Mouse (Mus musculus): ENCODE measurements around the gene Sart3. TPM values are rescaled to one million over a fixed set of nuclear protein-coding genes. Genes with fewer than 3 reads are reported as not detected.
A peak's percentile ranks its signal among the peaks of the same experiment; 100 is the strongest.

The Sart3 gene
- polyA plus RNA-seq, 1 experiment: 44.1 TPM

- peak; percentile 83 to 91 for DNase-seq (ENCODE audit: extremely low spot score in 1 of 2, low spot score in 1 of 2)
These were observed 822 bp downstream of the Sart3 start for GRCm38 (mm10) chr5:113771213-113772162.

DNA sequence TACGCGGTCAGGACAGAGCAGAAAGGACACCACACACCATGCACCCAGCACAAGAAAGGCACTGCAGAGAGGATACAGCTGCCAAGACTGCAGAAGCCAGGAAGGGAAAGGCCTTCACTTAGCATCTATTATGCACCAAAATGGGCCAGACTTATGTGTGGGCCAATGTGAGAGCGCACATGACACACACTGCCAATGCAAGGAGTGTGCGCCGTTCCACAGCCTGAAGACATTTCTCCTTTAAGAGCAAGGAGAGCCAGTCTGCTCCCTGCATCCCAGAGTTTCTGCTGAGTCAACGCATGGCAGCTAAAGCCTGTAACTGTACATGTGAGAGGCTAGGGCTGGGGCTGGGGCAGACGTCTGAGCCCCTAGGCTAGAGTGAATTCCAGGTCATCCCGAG lies 3.5 kb downstream of the Sart3 start:
- peak in 1 of 2 experiments; percentile 49 for DNase-seq (ENCODE audit: extremely low spot score in 1 of 2, low spot score in 1 of 2)

GRCm38 (mm10) chr5:113765641-113766526 lies 6.4 kb downstream of the Sart3 start:
- DNase-seq (ENCODE audit: extremely low spot score in 1 of 2, low spot score in 1 of 2): peak in 1 of 2 experiments; percentile 33

DNA sequence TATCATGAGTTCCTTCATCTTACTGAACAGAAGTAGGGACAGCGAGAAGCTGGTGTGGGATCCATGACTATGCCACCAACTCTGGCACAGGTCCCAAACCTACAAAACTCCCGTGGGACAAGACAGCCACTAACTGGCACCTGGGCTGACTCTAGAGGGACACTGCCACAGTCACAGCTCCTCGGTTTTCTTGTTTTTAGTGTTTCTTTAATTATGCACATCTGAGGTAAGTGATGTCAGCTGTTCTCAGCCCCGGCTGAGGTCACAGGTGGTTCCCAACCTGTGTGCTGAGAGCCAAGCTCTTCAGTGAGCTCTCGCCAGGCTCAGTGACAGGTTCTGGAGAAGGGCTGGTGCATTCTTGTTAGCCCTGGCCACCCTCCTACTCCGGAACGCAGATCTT lies 7.9 kb downstream of the Sart3 start:
- no peak for DNase-seq (ENCODE audit: extremely low spot score in 1 of 2, low spot score in 1 of 2)

- DNase-seq (ENCODE audit: extremely low spot score in 1 of 2, low spot score in 1 of 2): no peak
These were observed 10.7 kb downstream of the Sart3 start for GRCm38 (mm10) chr5:113761585-113761984.

DNA sequence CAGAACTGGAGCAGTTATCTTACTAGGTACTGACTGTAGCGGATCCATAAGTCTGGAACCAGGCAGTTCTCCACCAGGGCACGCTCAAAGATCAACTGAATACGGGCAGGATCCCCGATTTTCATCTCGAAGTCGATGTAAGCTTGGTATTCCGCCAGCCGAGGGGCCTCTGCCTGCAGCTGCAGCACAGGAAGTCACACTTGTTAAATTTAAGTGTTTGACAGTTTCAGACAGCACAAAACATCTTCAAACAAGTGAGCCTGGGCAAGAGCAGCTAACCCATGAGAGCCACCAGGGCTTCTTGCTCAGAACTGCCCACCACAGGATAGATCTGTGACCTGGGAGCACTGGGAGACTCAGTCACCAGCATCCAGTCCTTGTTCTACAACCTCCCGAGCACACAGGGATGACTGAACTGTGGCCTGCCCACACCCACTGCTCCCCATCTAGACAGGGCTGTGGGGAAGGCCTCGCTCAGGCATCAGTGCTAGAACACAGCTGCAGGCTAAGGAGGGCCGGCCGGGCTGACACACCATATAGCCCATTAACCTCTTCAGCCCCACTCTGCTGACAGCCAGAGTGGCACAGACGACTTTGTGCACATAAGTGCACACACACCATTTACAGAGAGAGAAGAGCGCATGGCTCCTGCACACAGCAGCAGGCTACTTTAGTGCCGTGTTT lies 16.8 kb downstream of the Sart3 start:
- DNase-seq (ENCODE audit: extremely low spot score in 1 of 2, low spot score in 1 of 2): no peak

GRCm38 (mm10) chr5:113751521-113752157 lies 20.7 kb downstream of the Sart3 start:
- no peak for DNase-seq (ENCODE audit: extremely low spot score in 1 of 2, low spot score in 1 of 2)

- no peak for DNase-seq (ENCODE audit: extremely low spot score in 1 of 2, low spot score in 1 of 2)
These were observed 23.6 kb downstream of the Sart3 start for GRCm38 (mm10) chr5:113748556-113749331.

DNA sequence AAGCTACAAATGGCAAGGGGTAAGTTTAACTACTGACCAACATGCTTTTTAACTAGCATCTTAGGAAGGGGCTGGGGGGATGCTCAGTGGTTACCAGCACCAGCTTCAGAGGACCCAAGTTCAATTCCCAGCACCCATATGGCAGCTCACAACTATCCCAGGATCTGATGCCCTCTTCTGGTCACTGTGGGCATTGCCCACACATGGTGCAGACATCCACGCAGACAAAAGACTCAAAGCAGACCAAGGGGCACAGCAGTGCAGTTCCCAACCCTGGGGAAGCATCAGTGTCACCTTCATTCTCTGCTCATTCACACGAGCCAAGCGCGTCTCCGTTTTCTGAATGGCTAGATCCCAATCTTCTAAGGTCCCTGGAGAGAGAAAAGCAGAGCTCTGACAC lies 24.7 kb downstream of the Sart3 start:
- DNase-seq (ENCODE audit: extremely low spot score in 1 of 2, low spot score in 1 of 2): no peak

DNA sequence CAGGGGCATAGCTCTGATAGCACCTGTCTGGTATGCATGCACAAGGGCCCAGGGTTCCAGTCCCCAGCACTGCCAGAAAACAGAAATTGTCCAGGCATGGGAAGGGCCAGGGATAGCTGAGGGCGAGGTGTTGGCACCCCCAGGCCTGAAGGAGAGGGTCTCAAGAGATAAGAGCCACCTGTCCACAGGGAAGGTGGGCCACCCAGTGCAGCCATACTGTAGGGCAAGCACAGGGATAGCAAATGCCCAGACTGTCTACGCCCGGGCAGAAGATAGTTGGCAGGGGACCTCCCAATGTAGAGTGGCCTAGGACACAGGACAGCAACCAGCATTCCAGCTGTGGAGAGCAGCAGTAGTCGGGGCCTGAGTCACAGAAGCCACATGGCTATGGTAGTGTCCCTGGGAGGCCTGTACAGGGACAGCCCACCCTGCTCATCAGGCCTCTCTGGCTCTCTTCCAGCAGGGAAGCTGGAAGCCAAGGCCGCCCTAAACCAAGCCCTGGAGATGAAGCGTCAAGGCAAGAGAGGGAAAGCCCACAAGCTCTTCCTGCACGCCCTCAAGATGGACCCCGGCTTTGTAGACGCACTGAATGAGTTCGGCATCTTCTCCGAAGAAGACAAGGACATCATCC lies 34.6 kb downstream of the Sart3 start:
- DNase-seq (ENCODE audit: extremely low spot score in 1 of 2, low spot score in 1 of 2): no peak

DNA sequence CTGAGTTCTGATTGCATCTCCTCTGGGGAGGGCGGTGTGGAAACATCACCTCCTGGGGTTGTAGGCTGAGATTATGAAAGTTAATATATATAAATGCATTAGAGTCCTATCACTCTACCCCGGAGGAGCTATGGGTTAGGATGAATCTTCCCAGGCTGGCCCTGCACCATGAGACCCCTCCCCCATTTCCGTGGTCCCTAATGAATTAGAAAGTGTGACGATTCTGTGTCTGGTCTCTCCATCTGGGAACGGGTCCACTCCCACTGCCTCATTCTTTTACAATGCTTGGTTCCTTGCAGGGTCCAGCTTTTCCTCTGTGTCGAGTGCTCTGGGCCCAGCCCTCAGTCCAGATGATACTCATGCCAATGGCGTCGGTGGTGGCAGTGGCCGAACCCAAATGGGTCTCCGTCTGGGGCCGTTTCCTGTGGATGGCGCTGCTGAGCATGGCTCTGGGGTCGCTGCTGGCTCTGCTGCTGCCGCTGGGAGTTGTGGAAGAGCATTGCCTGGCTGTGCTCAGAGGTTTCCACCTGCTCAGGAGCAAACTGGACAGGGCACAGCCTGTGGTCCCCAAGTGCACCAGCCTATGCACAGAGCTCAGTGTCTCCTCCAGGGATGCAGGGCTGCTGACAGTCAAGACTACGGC lies 35.7 kb downstream of the Sart3 start:
- DNase-seq (ENCODE audit: extremely low spot score in 1 of 2, low spot score in 1 of 2): no peak

DNA sequence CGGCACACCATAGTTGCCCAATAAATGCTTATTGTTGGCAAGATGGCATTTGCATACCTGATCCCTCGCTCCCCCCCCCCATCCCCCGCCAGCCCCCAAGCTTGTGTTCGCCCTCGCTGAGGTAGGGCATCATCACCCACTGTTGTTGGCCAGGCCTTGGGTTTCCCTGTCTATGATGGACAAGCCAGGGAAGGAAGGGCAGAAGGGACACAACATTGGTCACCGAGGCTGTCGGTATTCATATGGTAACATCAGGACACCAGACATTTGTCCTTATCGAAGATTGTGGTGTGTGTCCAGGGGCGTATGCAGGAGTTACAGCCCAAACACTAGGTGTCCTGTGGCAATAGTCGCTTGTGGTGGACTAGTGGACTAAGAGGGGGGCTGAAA lies 36.2 kb downstream of the Sart3 start:
- DNase-seq (ENCODE audit: extremely low spot score in 1 of 2, low spot score in 1 of 2): no peak

- DNase-seq (ENCODE audit: extremely low spot score in 1 of 2, low spot score in 1 of 2): peak; percentile 84 to 92
These were observed 36.8 kb downstream of the Sart3 start, which contains the start of gene Ficd for GRCm38 (mm10) chr5:113735345-113736112. Gene Ficd, plus strand, starts transcription at chr5:113735803.

DNA sequence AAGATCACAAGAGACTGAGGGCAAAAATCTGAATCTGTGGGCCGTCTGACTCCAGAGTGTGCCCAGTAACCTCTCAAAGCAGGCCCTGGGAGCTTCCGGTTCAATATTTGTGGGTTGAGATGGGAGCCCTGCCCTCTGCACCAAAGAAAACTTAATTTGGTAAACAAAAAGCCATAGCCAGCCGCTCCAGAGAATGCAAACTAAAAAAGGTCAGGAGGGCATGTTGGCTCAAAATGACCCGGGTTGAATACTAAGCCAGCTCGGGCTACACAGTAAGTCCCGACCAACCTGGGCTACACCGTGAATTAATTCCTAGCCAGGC lies 37.3 kb downstream of the Sart3 start:
- DNase-seq (ENCODE audit: extremely low spot score in 1 of 2, low spot score in 1 of 2): no peak

DNA sequence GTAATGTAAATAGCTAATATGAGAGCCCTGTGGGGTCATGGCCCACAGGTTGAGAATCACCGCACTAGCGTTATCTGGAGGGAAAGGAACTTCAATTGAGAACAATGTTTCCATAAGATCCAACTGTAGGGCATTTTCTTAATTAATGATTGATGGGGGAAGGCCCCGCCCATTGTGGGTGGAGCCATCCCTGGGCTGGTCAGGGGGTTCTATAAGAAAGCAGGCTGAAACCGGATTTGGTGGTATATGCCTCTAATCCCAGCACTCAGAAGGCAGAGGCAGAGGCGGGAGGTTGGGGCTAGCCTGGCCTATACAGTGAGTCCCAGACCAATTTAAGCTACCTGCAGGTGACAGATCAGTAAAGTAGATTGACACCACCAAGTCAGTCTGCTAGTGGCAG lies 37.9 kb downstream of the Sart3 start:
- no peak for DNase-seq (ENCODE audit: extremely low spot score in 1 of 2, low spot score in 1 of 2)

DNA sequence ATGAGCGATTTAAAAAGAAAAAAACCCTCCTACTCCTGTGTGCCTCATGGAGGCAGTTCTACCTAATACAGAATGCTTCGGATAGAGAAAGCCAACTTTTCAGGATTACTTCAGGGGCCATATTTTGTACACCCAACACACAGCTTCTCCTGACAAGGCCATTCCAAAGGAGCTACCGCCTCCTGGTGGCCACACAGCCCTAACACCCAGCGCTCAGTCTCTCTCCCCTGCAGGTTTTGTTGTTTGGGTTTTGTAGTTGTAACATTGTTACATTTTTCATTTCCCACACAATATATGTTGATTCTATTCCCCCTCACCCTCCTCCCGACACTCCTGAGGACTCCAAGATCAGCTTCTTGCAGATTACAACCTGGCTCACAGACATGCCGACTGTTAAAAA lies 40.1 kb downstream of the Sart3 start:
- peak in 1 of 2 experiments; percentile 74 for DNase-seq (ENCODE audit: extremely low spot score in 1 of 2, low spot score in 1 of 2)

DNA sequence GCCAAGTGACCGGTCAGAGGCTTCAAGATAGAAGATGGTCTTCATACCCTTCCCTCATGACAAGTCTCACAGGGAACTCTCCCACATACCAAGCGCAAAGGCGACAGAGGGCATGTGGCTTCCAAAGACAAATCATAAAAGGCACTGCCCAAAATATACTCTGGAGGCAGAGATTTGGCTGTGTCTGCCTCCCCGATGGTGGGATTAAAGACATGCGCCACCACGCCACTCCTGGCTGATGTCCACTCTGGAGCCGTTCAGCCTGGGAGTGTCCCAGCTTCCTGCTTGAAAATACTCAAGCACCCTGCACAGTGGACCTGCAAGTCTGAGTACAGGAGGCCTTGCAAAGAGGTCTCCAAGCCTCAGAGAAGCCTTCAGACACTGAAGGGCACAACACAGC lies 41.1 kb downstream of the Sart3 start:
- DNase-seq (ENCODE audit: extremely low spot score in 1 of 2, low spot score in 1 of 2): no peak

GRCm38 (mm10) chr5:113730641-113731121 lies 41.6 kb downstream of the Sart3 start:
- DNase-seq (ENCODE audit: extremely low spot score in 1 of 2, low spot score in 1 of 2): peak in 1 of 2 experiments; percentile 55

Measured in frontal cortex, adult 2 months (tissue).